Mouse (Mus musculus) MN1 (cell line): ENCODE results near the gene Olfr1394.

ENCODE experiments used
- DNase-seq: peaks from one replicate; pipeline ENCODE4 v3.0.0-alpha.2; 2016; ENCODE audit warnings: low spot score

Gene Olfr1394

GRCm38 (mm10) chr11:49189737-49190136, 35.6 kb downstream of the Olfr1394 start:
- peak; percentile 65 for DNase-seq

DNA sequence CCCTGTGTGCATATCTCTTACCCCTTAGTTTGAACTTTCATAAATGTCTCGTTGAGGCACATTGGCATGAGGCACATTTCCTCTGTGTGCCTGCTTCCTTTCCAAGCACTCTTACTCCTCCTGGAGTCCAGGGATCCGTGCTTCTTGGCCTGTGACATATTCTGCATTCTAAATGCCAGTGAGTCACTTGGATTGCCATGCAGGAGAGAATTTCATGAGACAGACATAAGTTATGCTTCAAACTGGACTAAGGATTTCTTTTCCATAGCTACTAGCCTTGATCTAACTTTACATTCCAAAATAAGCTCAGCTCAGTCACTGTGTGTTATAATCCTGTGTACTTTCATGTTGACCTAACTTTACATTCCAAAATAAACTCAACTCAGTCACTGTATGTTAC, 36.9 kb downstream of the Olfr1394 start:
- DNase-seq, result no peak

DNA sequence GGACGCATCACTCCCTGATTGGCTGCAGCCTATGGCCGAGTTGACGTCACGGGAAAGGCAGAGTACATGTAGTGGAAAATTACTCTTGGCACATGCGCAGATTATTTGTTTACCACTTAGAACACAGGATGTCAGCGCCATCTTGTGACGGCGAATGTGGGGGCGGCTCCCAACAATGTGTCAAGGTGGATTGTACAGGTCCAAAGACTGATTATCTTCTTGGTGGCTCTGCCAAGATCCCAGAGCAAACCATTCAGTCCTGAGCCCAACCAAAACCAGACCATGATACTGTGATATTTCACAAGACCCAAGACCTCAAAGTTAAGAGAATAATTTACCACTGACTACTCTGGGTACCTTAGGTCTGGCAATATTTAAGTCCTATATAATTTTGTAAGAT, 40.6 kb downstream of the Olfr1394 start:
- peak; percentile 68 for DNase-seq

DNA sequence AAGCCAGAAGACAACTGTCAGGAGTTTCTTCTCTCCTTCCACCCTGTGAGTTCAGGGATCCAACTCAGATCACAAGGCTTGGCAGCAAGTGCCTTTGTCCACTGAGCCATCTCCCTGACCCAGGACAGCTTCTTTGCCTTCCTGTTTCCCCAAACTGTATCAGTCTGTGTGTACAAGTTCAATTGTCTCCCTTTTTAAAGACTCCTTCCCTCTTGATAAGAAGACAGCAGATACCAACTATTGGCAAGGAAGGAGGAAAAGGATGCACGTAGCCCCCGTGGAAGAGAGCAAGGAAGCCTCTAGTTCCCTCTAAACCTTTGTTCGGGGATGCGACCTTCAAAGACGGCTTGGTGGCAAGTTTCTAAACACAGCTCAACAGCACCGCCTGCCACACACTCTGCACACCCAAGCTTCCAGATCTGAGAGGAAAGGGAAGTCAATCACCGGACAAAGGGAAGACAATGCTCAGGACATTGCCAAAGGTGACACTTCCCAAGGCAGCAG, 41.7 kb downstream of the Olfr1394 start:
- no peak for DNase-seq

DNA sequence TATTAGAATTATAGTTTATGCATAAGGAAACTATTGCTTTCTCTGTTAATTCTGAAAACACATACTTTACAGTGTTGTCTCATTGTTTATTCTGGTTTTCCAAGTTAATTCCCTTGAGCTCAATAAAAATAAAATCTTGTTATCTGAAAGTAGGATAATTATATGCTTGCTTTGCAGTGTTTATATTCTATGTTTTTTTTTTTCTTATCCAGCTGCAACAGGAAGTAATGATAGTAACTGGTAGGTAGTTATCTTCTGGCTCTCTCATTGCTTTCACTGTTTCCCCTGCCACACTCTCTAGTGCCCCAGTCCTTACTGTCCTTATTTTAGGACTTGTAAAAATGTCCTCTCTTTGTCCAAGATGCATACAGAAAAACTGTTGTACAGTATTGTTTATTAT, 46.5 kb downstream of the Olfr1394 start:
- no peak for DNase-seq

DNA sequence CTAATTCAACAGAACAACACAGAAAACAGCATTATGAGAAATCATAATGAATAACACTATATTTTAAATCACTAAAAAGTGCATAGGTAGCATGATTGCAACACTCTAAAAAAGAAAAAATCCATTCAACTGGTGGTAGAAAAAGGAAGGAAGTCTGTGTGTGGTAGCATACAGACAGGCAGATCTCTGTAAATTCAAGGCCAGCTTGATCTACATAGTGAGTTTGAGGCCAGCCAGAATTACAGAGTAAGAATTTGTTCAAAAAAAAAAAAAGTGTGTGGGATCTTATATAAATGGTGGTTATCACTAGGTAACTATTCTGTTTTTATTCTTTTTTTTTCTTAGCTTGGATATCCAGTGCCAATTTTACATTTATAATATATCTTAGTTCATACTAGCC, 47.0 kb downstream of the Olfr1394 start:
- DNase-seq, result no peak

GRCm38 (mm10) chr11:49202071-49202470, 47.9 kb downstream of the Olfr1394 start:
- DNase-seq, result no peak

DNA sequence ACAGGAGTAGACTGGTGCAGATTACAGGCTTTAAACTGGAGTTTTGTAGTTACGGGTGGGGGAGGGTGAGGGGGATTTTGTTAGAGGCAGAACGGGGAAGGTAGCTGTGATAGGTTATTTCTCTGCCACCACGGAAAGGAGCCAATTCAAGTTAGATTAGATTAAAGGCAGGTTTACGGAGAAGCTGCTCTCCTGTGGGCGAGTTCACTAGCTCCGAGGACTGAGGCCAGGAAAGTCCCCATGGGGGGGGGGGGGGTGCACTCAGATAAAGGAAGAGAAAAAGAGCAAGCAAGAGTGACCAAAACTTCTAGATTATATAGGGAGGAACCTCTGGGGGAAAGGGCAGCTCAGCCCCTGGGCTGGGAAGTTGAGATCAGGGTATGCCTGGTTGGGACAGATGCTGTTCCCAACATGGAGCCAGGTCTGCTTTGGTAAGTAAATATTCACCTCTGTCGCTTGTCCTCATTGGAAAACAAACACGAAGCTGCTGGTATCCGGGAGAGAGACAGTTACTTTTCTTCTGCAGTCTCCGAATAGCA, 48.4 kb downstream of the Olfr1394 start:
- DNase-seq, result peak; percentile 51

DNA sequence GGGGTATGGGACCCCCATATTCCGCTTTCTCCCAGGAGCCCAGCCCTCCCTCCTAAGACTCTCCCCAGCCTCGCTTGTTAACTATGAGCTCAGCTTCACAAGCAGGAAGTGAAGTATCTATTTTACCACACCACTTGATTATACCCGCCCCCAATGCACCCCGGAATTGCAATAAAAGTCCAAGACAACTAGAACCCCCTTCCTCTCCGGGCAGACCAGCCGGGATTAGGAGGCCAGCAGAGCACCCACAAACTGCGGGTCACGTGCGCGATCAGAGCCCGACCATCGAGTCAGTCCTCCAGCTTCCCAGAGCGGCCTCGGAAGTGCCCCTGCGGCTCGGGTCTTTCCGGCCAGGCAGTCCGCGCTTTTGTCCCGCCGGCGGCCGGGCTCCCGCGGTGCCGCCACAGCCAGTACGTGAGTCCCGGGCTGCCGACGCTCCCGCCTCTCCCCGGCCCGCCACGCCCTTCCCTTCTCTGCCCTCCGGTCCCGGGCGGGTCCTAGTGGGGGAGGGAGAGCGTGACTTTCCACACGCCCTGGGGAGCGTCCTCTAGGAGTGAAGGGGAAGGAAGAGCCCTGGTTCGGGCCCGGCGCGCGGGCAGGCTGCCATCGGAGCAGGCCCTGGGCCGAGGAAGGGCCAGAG, 49.1 kb downstream of the Olfr1394 start, which contains the start of gene Zfp62:
Gene Zfp62, plus strand, starts transcription at position 164 of the 640 bp plus-strand sequence.
- peak; percentile 97 for DNase-seq

DNA sequence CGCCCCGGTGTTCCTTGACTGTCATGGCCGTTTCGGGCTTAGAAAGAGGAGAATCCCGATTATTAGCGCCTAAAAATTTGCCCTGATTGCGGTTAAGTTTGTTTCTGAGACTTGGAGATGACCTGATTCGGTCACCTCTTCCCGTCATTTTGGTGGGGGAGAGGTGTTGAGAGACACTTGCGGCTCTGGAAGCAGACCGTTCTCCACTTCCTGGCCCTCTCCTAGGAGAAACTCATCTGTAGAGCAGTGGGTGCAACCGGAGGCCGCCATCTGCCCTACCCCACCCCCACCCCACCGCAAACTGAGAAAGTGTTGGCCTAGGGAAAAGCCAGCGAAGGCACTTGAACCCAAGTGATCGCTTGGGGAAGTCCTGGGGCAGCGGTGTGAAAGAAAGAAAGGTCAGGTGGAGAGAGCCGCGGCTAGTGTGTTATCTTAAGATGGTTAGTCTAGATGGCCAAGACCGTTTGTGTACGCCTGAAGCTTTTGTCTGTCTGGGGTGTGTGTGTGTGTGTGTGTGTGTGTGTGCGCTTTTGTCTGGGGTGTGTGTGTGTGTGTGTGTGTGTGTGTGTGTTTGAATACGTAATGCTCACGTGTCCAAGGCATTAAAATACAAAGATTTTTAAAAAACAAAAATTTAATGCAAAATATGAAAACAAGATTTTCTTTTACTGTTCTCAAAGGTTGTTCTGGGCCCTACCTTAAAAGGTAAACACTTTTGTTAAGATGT, 49.8 kb downstream of the Olfr1394 start:
- peak; percentile 74 for DNase-seq

GRCm38 (mm10) chr11:49205080-49205590, 51.0 kb downstream of the Olfr1394 start:
- DNase-seq, result no peak

- no peak for DNase-seq
Observed at GRCm38 (mm10) chr11:49207495-49207894, 53.3 kb downstream of the Olfr1394 start.
